Mouse (Mus musculus) hindbrain, embryonic 16.5 days (tissue): ENCODE data around the gene Cabp4. TPM values are rescaled to one million over a fixed set of nuclear protein-coding genes. Genes with fewer than 3 reads are reported as not detected.

ENCODE experiments used
- ATAC-seq: fragments of 200-750 bp; cut with Nextera tagmentation; 2 replicates; pipeline ENCODE4 v1.8.0; 2017; ENCODE audit warnings: moderate TSS enrichment, moderate library complexity
- H3K27ac ChIP-seq: fragments of 300-500 bp; sonication (generic); 2 replicates; pipeline ENCODE4 v1.5.1; 2014; ENCODE audit warnings: low read depth, mild to moderate bottlenecking, control low read depth, low read length, moderate library complexity
- H3K27me3 ChIP-seq: fragments of 300-500 bp; sonication (generic); replicated peaks from 2 replicates; pipeline ENCODE4 v1.6.1; 2014; ENCODE audit warnings: low read length; ENCODE audit not compliant: control insufficient read depth, insufficient read depth
- H3K36me3 ChIP-seq: fragments of 300-500 bp; sonication (generic); 2 replicates; pipeline ENCODE4 v1.6.1; 2014; ENCODE audit warnings: mild to moderate bottlenecking, low read length, moderate library complexity, mixed read lengths; ENCODE audit not compliant: control insufficient read depth, insufficient read depth
- H3K4me1 ChIP-seq: fragments of 300-500 bp; sonication (generic); 2 replicates; pipeline ENCODE4 v1.6.1; 2014; ENCODE audit warnings: low read depth, low read length; ENCODE audit not compliant: control insufficient read depth, insufficient read depth
- H3K4me2 ChIP-seq: fragments of 300-500 bp; sonication (generic); 2 replicates; pipeline ENCODE4 v1.6.1; 2014; ENCODE audit warnings: mild to moderate bottlenecking, low read length, control low read depth, moderate library complexity
- H3K4me3 ChIP-seq: fragments of 300-500 bp; sonication (generic); 2 replicates; pipeline ENCODE4 v1.5.1; 2014; ENCODE audit warnings: mild to moderate bottlenecking, low read length, control low read depth, moderate library complexity
- H3K9ac ChIP-seq: fragments of 300-500 bp; sonication (generic); 2 replicates; pipeline ENCODE4 v1.6.1; 2014; ENCODE audit warnings: low read depth, mild to moderate bottlenecking, control low read depth, low read length, moderate library complexity
- H3K9me3 ChIP-seq: fragments of 300-500 bp; sonication (generic); 2 replicates; pipeline ENCODE4 v1.6.1; 2014; ENCODE audit warnings: mild to moderate bottlenecking, low read length, moderate library complexity; ENCODE audit not compliant: control insufficient read depth
- WGBS: fragments of 180-500 bp; shearing (Covaris S2); extraction: QIAGEN DNeasy Blood & Tissue Kit; methylation state at CpG from one replicate; pipeline ENCODE4 v1.1.7; 2014; 5-methylcytosine and 5-hydroxymethylcytosine counted together
- polyA plus RNA-seq: library from polyadenylated mRNA; unstranded; fragments of >200 nt; fragmentation: Nextera tagmentation; extraction: Ambion mirVana; gene quantifications from 2 replicates; pipeline ENCODE4 v1.2.1, GENCODE M21; 2015

Gene Cabp4
- polyA plus RNA-seq, 1 experiment from 2014 or later, result 0.24 TPM

- ATAC-seq, result no peak
- Histone ChIP-seq H3K9ac (no peak overlapping the region), H3K27me3 (no peaks in the 10 kb centered on the region), H3K27ac (no peak overlapping the region), H3K4me3 (no peak overlapping the region), H3K4me1 (peaks cover 36% of the 10 kb centered on the region), H3K9me3 (no peaks in the 10 kb centered on the region), H3K36me3 (no peaks in the 10 kb centered on the region), H3K4me2 (peak overlapping the region; percentile 82; the same call in 1 of the 2 replicates)
- 67% methylated on average over 3 of the region's 3 CpGs for WGBS
Measured at GRCm38 (mm10) chr19:4095802-4096201, 48.0 kb downstream of the Cabp4 start.

- H3K27ac ChIP-seq, result no peak overlapping the region
- no peaks in the 10 kb centered on the region for H3K27me3 ChIP-seq
- no peaks in the 10 kb centered on the region for H3K36me3 ChIP-seq
- no peak overlapping the region for H3K4me3 ChIP-seq
- H3K4me1 ChIP-seq, result peaks cover 27% of the 10 kb centered on the region
- 82% methylated on average over 5 of the region's 5 CpGs for WGBS
- H3K4me2 ChIP-seq, result no peak overlapping the region
- H3K9me3 ChIP-seq, result no peaks in the 10 kb centered on the region
- no peak overlapping the region for H3K9ac ChIP-seq
- no peak for ATAC-seq
Measured at GRCm38 (mm10) chr19:4094774-4095303, 49.0 kb downstream of the Cabp4 start.

- Histone ChIP-seq H3K9me3 (no peaks in the 10 kb centered on the region), H3K4me3 (no peak overlapping the region), H3K27ac (no peak overlapping the region), H3K4me2 (no peak overlapping the region), H3K4me1 (peaks cover 24% of the 10 kb centered on the region), H3K9ac (no peak overlapping the region), H3K27me3 (no peaks in the 10 kb centered on the region), H3K36me3 (no peaks in the 10 kb centered on the region)
- WGBS, result 81% methylated on average over 3 of the region's 3 CpGs
- ATAC-seq, result no peak
Measured at GRCm38 (mm10) chr19:4094348-4094747, 49.5 kb downstream of the Cabp4 start.

GRCm38 (mm10) chr19:4093772-4094171 lies 50.1 kb downstream of the Cabp4 start:
- Histone ChIP-seq H3K4me3 (no peak overlapping the region), H3K9me3 (no peaks in the 10 kb centered on the region), H3K36me3 (no peaks in the 10 kb centered on the region), H3K27me3 (no peaks in the 10 kb centered on the region), H3K27ac (no peak overlapping the region), H3K4me2 (no peak overlapping the region), H3K9ac (no peak overlapping the region), H3K4me1 (peaks cover 18% of the 10 kb centered on the region)
- ATAC-seq, result no peak
- WGBS, result 84% methylated on average over 7 of the region's 7 CpGs

- 98% methylated on average over 3 of the region's 3 CpGs for WGBS
- Histone ChIP-seq H3K4me3 (no peak overlapping the region), H3K9me3 (no peaks in the 10 kb centered on the region), H3K9ac (no peak overlapping the region), H3K36me3 (no peaks in the 10 kb centered on the region), H3K4me2 (no peak overlapping the region), H3K27me3 (no peaks in the 10 kb centered on the region), H3K27ac (no peak overlapping the region), H3K4me1 (peaks cover 11% of the 10 kb centered on the region)
- no peak for ATAC-seq
Measured at GRCm38 (mm10) chr19:4092750-4093149, 51.1 kb downstream of the Cabp4 start.

- Histone ChIP-seq H3K9ac (no peak overlapping the region), H3K27me3 (no peaks in the 10 kb centered on the region), H3K9me3 (no peaks in the 10 kb centered on the region), H3K27ac (no peak overlapping the region), H3K4me3 (no peak overlapping the region), H3K36me3 (no peaks in the 10 kb centered on the region), H3K4me1 (peaks cover 5% of the 10 kb centered on the region), H3K4me2 (no peak overlapping the region)
- no peak for ATAC-seq
- WGBS, result 66% methylated on average over 2 of the region's 2 CpGs
Measured at GRCm38 (mm10) chr19:4091383-4091782, 52.5 kb downstream of the Cabp4 start.

- H3K9ac ChIP-seq, result no peak overlapping the region
- H3K4me1 ChIP-seq, result no peaks in the 10 kb centered on the region
- H3K27me3 ChIP-seq, result no peaks in the 10 kb centered on the region
- no peaks in the 10 kb centered on the region for H3K9me3 ChIP-seq
- H3K4me3 ChIP-seq, result no peak overlapping the region
- ATAC-seq, result no peak
- no peak overlapping the region for H3K4me2 ChIP-seq
- H3K36me3 ChIP-seq, result no peaks in the 10 kb centered on the region
- WGBS, result 92% methylated on average over 3 of the region's 3 CpGs
- no peak overlapping the region for H3K27ac ChIP-seq
Measured at GRCm38 (mm10) chr19:4090446-4090845, 53.4 kb downstream of the Cabp4 start.

GRCm38 (mm10) chr19:4089128-4089527 lies 54.7 kb downstream of the Cabp4 start:
- 71% methylated on average over 6 of the region's 6 CpGs for WGBS
- Histone ChIP-seq H3K4me2 (no peak overlapping the region), H3K4me3 (no peak overlapping the region), H3K9me3 (no peaks in the 10 kb centered on the region), H3K4me1 (no peaks in the 10 kb centered on the region), H3K36me3 (no peaks in the 10 kb centered on the region), H3K27ac (no peak overlapping the region), H3K27me3 (no peaks in the 10 kb centered on the region), H3K9ac (no peak overlapping the region)
- ATAC-seq, result no peak

GRCm38 (mm10) chr19:4088146-4088545 lies 55.7 kb downstream of the Cabp4 start:
- Histone ChIP-seq H3K27ac (no peak overlapping the region), H3K27me3 (no peaks in the 10 kb centered on the region), H3K4me2 (no peak overlapping the region), H3K4me1 (no peaks in the 10 kb centered on the region), H3K36me3 (no peaks in the 10 kb centered on the region), H3K9ac (no peak overlapping the region), H3K4me3 (no peak overlapping the region), H3K9me3 (no peaks in the 10 kb centered on the region)
- ATAC-seq, result no peak
- WGBS, result 51% methylated on average over 5 of the region's 5 CpGs

GRCm38 (mm10) chr19:4087090-4087489 lies 56.7 kb downstream of the Cabp4 start:
- no peak overlapping the region for H3K27ac ChIP-seq
- H3K27me3 ChIP-seq, result no peaks in the 10 kb centered on the region
- H3K9me3 ChIP-seq, result no peaks in the 10 kb centered on the region
- no peaks in the 10 kb centered on the region for H3K4me1 ChIP-seq
- no peak overlapping the region for H3K4me2 ChIP-seq
- H3K9ac ChIP-seq, result no peak overlapping the region
- WGBS, result 94% methylated on average over 5 of the region's 5 CpGs
- ATAC-seq, result no peak
- no peaks in the 10 kb centered on the region for H3K36me3 ChIP-seq
- H3K4me3 ChIP-seq, result no peak overlapping the region
